Mouse (Mus musculus): ENCODE data around the gene Slc1a1. TPM values are rescaled to one million over a fixed set of nuclear protein-coding genes. Genes with fewer than 3 reads are reported as not detected.

Slc1a1 gene
- polyA plus RNA-seq, 1 experiment from 2014 or later = 5.9 TPM

DNA sequence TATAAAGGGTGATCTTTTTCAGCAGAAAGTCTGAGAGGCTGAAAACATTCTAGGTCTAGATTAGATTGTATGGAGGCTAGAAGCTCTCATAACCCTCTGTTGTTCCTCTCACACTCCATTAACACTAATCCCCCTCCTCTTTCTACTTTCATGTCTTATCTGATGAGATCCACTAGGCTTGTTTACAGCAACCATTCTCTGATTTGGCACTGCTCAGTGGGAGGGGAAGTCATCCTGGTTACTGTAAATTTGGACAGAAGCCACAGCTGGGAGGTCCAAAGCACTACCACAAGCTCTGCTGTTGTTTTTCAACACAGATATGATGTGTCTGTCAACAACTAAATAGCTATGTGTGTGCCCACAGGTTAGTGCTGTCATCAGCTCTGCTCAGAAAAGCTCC, 3.5 kb upstream of the Slc1a1 start:
- H3K27ac ChIP-seq = no peak overlapping the region
- peaks cover 16% of the 10 kb centered on the region for H3K27me3 ChIP-seq
- H3K9ac ChIP-seq = no peak overlapping the region
- H3K4me1 ChIP-seq = peaks cover 4% of the 10 kb centered on the region; the same call in 1 of the 2 replicates
- no peak overlapping the region for H3K4me2 ChIP-seq (replicated peaks)
- H3K9me3 ChIP-seq (replicated peaks) = no peaks in the 10 kb centered on the region
- H3K36me3 ChIP-seq = no peaks in the 10 kb centered on the region
- ATAC-seq (ENCODE audit: low FRiP score) = no peak
- H3K4me3 ChIP-seq = no peak overlapping the region

DNA sequence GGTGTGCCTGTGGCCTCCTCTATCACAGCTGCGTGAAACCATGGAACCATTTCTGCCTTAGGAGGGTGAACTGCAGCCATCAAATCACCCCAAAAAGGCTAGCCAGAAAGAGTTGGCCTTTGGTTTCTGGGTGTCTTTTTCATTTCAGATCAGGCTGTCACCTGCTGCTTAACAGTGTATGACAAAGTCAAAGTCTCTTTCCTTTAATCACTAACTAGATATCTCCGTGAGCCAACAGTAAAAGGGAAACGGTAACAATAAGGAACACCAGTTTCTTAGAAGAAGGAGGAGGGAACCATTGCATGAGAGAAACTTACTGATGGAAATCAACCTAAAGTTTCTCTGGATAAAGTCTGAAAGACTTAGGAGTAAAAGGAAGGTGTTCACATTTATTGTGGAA, 2.2 kb upstream of the Slc1a1 start:
- WGBS = 94% methylated on average over 3 of the region's 3 CpGs
- Histone ChIP-seq H3K9ac (no peak overlapping the region), H3K9me3 (replicated peaks) (no peaks in the 10 kb centered on the region), H3K4me2 (replicated peaks) (no peak overlapping the region), H3K4me3 (no peak overlapping the region), H3K36me3 (no peaks in the 10 kb centered on the region), H3K27me3 (peaks cover 17% of the 10 kb centered on the region), H3K27ac (no peak overlapping the region), H3K4me1 (peaks cover 4% of the 10 kb centered on the region; the same call in 1 of the 2 replicates)
- ATAC-seq (ENCODE audit: low FRiP score) = no peak

DNA sequence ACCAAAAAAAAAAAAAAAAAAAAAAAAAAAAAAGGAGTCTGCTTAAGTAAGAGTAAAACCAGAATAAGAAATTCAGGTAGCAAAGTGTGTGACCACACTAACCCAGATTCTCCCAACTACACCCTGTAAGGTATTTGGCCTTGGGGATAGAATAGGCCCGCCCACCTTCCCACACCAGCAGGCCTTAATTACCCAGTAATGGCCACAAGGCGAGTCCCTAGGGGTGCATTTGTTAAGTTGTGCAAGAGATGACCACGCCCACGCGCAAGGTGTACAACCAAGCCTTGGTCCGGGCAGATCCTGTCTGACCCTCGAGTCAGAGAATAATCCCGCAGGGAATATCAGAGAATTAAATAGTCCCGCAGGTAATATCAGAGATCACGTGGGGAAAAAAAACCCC, 461 bp upstream of the Slc1a1 start:
- Histone ChIP-seq H3K4me3 (peak overlapping the region; percentile 58), H3K4me2 (replicated peaks) (peak overlapping the region; percentile 97), H3K36me3 (no peaks in the 10 kb centered on the region), H3K27ac (no peak overlapping the region), H3K27me3 (peaks cover 17% of the 10 kb centered on the region), H3K4me1 (peaks cover 4% of the 10 kb centered on the region; the same call in 1 of the 2 replicates), H3K9ac (peak overlapping the region; percentile 63), H3K9me3 (replicated peaks) (no peaks in the 10 kb centered on the region)
- 8% methylated on average over 10 of the region's 10 CpGs for WGBS
- peak; percentile 67 for ATAC-seq (ENCODE audit: low FRiP score)

DNA sequence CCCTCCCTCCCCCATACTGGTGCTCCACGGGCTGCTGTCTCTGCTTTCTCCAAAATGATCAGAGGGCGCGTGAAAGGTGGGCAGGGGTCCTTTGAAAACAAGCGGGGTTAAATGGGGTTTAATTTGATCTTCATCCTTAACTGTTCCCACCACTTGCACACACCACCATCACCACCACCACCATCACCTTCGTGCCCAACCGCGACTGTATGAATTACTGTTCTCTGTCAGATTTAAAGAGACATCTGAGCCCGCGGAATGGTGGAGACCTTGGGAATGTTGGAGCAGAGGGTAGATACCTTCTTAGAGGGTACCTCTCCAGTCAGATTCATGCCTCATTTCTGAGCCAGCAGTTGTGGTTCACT, 633 bp downstream of the Slc1a1 start:
- peaks cover 17% of the 10 kb centered on the region for H3K27me3 ChIP-seq
- peaks cover 4% of the 10 kb centered on the region; the same call in 1 of the 2 replicates for H3K4me1 ChIP-seq
- WGBS = 7% methylated on average over 9 of the region's 9 CpGs
- peak overlapping the region; percentile 63 for H3K9ac ChIP-seq
- peak overlapping the region; percentile 97 for H3K4me2 ChIP-seq (replicated peaks)
- H3K36me3 ChIP-seq = no peaks in the 10 kb centered on the region
- no peak overlapping the region for H3K27ac ChIP-seq
- peak; percentile 44 for ATAC-seq (ENCODE audit: low FRiP score)
- no peaks in the 10 kb centered on the region for H3K9me3 ChIP-seq (replicated peaks)
- H3K4me3 ChIP-seq = peak overlapping the region; percentile 58

DNA sequence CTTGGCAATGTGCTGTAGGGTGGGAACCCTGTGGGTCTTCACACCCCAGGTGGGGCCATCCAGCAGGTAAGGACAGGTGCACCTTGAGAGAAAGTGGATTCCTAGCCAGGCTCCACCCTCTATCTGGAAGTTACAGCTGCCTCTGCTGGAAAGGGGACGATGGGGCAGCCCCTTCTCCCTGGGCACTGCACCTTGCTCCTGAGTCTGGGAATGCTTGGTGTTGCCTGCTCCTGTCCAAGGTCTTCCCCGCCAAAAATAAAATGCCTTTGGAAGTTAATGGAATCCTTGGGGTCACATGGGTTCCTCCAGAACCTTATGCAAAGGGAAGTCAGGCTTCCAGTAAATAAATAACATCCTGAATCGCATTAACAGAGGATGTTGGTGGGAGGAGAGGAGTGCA, 1.3 kb downstream of the Slc1a1 start:
- Histone ChIP-seq H3K4me2 (replicated peaks) (peak overlapping the region; percentile 97), H3K4me3 (peak overlapping the region; percentile 58; the same call in 1 of the 2 replicates), H3K9ac (no peak overlapping the region), H3K4me1 (peaks cover 4% of the 10 kb centered on the region; the same call in 1 of the 2 replicates), H3K9me3 (replicated peaks) (no peaks in the 10 kb centered on the region), H3K36me3 (no peaks in the 10 kb centered on the region), H3K27ac (no peak overlapping the region), H3K27me3 (peaks cover 17% of the 10 kb centered on the region)
- no peak for ATAC-seq (ENCODE audit: low FRiP score)
- 61% methylated on average over 3 of the region's 3 CpGs for WGBS

DNA sequence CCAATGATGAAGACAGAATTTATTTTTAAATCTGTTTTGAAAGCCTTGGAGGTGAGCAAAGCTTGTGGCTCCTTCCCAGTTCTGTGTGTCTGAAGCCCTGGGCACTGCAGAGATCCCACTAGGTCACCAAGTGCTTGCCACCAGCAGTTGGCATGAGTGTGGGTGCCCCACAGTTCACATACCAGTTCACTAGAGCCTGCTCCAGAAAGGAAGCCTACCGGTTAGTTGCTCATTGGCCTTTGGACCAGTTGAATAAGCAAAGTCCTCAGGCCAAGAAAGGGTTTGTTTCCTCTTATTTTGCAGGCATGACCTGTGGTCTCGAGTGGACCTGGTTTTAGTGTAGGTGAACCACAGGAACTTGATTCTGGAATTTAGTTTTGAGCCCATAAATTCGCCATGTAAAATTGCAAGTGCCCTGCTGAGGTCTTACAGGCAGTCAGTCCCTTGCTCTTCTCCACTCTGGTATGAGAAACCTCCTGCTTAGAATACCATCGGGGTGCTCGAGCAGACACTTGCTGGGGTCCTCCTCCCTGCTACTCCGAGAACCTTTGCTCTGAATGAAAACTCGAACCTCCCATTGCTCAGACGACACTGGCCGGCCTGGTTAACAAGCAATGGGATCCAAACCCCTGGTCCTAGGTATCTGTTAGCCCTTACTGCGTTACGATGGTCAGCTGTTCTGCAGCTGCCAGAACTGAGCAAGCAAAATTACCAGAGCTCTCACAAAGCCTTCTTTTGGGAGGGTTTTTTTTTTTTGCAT, 2.0 kb downstream of the Slc1a1 start:
- no peak overlapping the region for H3K27ac ChIP-seq
- no peaks in the 10 kb centered on the region for H3K9me3 ChIP-seq (replicated peaks)
- no peak overlapping the region for H3K9ac ChIP-seq
- 69% methylated on average over 11 of the region's 11 CpGs for WGBS
- H3K4me1 ChIP-seq = peaks cover 4% of the 10 kb centered on the region; the same call in 1 of the 2 replicates
- ATAC-seq (ENCODE audit: low FRiP score) = no peak
- H3K4me3 ChIP-seq = no peak overlapping the region
- H3K27me3 ChIP-seq = peaks cover 17% of the 10 kb centered on the region
- H3K36me3 ChIP-seq = no peaks in the 10 kb centered on the region
- no peak overlapping the region for H3K4me2 ChIP-seq (replicated peaks)

DNA sequence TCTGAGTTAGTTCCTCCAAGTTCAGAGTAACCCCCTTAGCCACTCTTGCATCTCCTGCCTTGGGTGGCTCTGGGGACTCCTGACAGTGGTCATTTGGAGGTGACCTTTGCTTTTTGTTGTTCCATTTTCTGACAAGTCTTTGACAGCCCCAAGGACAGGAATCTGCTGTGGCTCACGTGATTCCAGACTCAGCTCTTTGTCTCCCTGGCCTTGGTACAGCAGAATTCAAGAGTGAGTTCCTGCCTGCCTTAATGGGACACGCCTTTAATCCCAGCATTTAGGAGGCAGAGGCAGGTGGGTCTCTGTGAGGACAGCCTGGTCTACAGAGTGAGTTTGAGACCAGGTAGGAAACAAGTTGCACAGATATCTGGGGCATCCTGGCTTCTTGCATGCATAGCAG, 3.9 kb downstream of the Slc1a1 start:
- Histone ChIP-seq H3K4me1 (peaks cover 4% of the 10 kb centered on the region; the same call in 1 of the 2 replicates), H3K4me2 (replicated peaks) (no peak overlapping the region), H3K27ac (no peak overlapping the region), H3K27me3 (peaks cover 12% of the 10 kb centered on the region), H3K36me3 (no peaks in the 10 kb centered on the region), H3K9ac (no peak overlapping the region), H3K4me3 (no peak overlapping the region), H3K9me3 (replicated peaks) (no peaks in the 10 kb centered on the region)
- ATAC-seq (ENCODE audit: low FRiP score) = no peak
- WGBS = 75% methylated on average over 2 of the region's 2 CpGs

DNA sequence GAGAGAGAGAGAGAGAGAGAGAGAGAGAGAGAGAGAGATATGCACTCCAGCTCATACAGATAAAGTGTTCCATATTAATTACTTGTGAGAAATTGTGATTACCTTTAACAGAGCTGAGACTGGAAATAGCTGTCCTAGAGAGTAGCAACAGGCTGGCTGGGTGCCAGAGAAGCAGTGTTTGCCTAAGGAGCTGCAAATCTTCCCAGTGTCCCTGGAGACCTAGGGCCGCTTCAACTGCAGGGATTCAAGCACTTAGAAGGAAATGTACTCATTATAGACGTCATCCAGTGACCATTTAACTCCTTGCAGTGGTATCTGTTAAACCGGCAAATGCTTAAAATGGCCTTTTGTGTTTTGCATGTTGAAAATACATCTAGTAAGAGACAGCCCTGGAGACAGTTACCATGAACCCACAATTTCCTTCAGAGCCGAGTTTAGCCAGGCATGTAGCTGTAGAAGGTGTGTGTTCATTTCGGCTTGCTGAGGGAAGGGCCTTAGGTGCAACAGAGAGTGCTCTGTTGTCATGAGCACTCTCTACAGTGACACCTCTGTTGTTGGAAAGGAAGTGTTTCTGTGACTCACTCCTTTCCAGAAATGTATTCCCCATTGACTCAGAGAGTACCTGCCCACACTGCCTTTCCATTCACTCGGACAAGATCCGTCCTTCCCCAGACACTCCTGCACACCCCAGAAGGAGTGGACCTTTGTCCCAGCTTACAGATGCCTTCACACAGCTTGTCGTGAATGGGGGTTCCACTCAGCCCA, 10.3 kb downstream of the Slc1a1 start:
- Histone ChIP-seq H3K4me1 (no peaks in the 10 kb centered on the region), H3K4me2 (replicated peaks) (no peak overlapping the region), H3K27ac (no peak overlapping the region), H3K9ac (no peak overlapping the region), H3K9me3 (replicated peaks) (no peaks in the 10 kb centered on the region), H3K36me3 (no peaks in the 10 kb centered on the region), H3K4me3 (no peak overlapping the region), H3K27me3 (no peaks in the 10 kb centered on the region)
- WGBS = 70% methylated on average over 8 of the region's 8 CpGs
- ATAC-seq (ENCODE audit: low FRiP score) = no peak

DNA sequence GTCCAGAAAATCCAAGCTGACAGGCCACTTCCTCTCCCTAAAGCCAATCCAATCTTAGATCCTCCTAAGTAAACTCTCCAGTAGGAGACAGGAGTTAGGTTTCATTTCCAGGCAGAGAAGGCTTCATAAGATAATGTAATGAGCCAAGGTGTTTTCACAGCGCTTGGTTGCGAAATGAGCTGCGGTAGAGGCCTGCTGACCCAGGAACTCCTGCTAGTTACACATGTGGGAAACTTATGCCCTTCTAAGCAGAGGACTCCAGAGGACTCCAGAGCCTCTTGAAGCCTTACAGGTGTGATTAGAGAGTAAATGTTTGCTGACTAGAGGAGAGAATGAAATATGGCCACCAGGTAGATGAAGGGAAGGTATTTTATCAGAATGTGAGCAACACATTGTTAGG, 15.7 kb downstream of the Slc1a1 start:
- Histone ChIP-seq H3K9me3 (replicated peaks) (no peaks in the 10 kb centered on the region), H3K36me3 (no peaks in the 10 kb centered on the region), H3K4me2 (replicated peaks) (no peak overlapping the region), H3K27ac (no peak overlapping the region), H3K27me3 (no peaks in the 10 kb centered on the region), H3K4me1 (no peaks in the 10 kb centered on the region), H3K4me3 (no peak overlapping the region), H3K9ac (no peak overlapping the region)
- 93% methylated on average over 3 of the region's 3 CpGs for WGBS
- ATAC-seq (ENCODE audit: low FRiP score) = no peak

DNA sequence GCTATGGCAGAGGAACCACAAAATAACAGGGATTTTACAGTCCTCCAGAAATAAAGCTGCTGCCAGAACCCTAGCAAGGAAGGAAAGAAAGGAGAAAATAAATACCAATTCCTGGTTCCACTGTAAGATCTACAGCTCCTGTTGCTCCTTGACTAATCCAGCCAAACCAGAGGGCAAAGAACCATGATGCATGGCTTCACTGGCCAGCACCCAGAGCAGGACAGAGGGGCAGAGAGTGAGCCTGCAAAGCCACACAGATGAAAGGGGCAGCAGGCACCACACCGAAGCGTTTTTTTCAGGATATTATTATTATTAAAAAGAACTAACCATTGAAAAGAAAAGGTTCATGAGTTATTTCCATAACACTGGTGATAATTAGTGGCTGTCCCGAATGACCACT, 17.2 kb downstream of the Slc1a1 start:
- Histone ChIP-seq H3K27me3 (no peaks in the 10 kb centered on the region), H3K4me3 (no peak overlapping the region), H3K9me3 (replicated peaks) (no peaks in the 10 kb centered on the region), H3K4me2 (replicated peaks) (no peak overlapping the region), H3K9ac (no peak overlapping the region), H3K27ac (no peak overlapping the region), H3K4me1 (no peaks in the 10 kb centered on the region), H3K36me3 (no peaks in the 10 kb centered on the region)
- ATAC-seq (ENCODE audit: low FRiP score) = no peak
- 91% methylated on average over 3 of the region's 3 CpGs for WGBS

DNA sequence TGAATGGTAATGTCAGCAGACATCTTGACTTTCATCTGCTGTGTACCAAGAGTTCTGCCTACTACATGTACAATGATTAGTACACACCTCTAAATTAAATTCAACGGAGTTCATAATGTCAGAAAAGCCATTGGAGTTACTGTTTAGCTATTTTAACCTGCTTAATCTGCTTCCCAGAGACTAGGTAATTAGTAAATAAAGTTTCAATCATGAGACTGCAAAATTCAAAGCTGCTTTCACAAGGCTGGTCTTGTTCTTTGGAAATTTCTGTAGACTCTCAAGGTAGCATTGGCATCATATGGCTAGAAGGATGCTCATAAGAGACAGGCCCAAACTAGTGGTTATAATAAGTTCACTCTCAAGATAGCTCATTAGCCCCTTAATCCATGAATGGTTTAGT, 20.0 kb downstream of the Slc1a1 start:
- no peak overlapping the region for H3K9ac ChIP-seq
- H3K27me3 ChIP-seq = no peaks in the 10 kb centered on the region
- no peaks in the 10 kb centered on the region for H3K4me1 ChIP-seq
- no peak overlapping the region for H3K4me2 ChIP-seq (replicated peaks)
- ATAC-seq (ENCODE audit: low FRiP score) = no peak
- no peaks in the 10 kb centered on the region for H3K9me3 ChIP-seq (replicated peaks)
- H3K36me3 ChIP-seq = no peaks in the 10 kb centered on the region
- no peak overlapping the region for H3K27ac ChIP-seq
- 79% methylated on average over 1 of the region's 1 CpGs for WGBS
- no peak overlapping the region for H3K4me3 ChIP-seq

DNA sequence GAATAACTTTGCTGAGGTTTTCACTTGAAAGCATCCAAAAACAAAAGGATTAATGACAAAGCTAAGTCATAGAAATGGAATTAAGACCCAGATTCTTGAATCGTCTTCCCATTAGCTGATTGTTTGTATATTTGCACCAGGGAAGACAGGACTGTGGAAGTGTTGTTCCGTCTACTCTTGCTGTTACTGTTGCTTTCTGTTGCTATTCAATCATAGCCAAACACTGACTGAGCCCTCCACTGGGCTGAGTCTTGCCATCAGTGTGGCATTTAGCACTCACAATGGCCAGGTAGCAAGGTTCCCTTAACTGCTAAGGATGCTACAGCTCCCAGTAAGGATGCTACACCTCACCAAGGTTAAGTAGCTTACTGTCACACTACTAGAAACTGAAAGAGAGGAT, 25.4 kb downstream of the Slc1a1 start:
- Histone ChIP-seq H3K9me3 (replicated peaks) (no peaks in the 10 kb centered on the region), H3K9ac (no peak overlapping the region), H3K36me3 (no peaks in the 10 kb centered on the region), H3K27me3 (no peaks in the 10 kb centered on the region), H3K4me2 (replicated peaks) (no peak overlapping the region), H3K4me3 (no peak overlapping the region), H3K4me1 (no peaks in the 10 kb centered on the region), H3K27ac (no peak overlapping the region)
- 85% methylated on average over 2 of the region's 2 CpGs for WGBS
- no peak for ATAC-seq (ENCODE audit: low FRiP score)
